Mouse (Mus musculus): ENCODE measurements around the gene Adamtsl5.

- TF ChIP-seq GATA1 (IDR thresholded peaks at IDR 0.05; ENCODE audit: borderline replicate concordance, low read length) (no peak), FLI1 (IDR thresholded peaks at IDR 0.05; ENCODE audit: low read length) (no peak)
Measured at GRCm38 (mm10) chr10:80336263-80336662, 11.9 kb downstream of the Adamtsl5 start.

All from megakaryocyte, embryonic 14.5 days (primary cell).